Mouse (Mus musculus) myocyte (in vitro differentiated cells): ENCODE data around the gene Dda1. TPM values are rescaled to one million over a fixed set of nuclear protein-coding genes. Genes with fewer than 3 reads are reported as not detected.

ENCODE experiments used
- H3K27me3 ChIP-seq: one replicate; pipeline ENCODE4 v1.6.1; 2011; ENCODE audit not compliant: control insufficient read depth, insufficient read depth, insufficient read length
- H3K36me3 ChIP-seq: one replicate; pipeline ENCODE4 v1.6.1; 2011; ENCODE audit not compliant: control insufficient read depth, insufficient read depth
- H3K4me2 ChIP-seq: one replicate; pipeline ENCODE4 v1.6.1; 2011; ENCODE audit warnings: low read depth, control low read depth
- H3K4me3 ChIP-seq: one replicate; pipeline ENCODE4 v1.5.1; 2011; ENCODE audit warnings: mild to moderate bottlenecking, control low read depth, moderate library complexity
- H3K79me2 ChIP-seq: one replicate; pipeline ENCODE4 v1.6.1; 2011; ENCODE audit not compliant: control insufficient read depth, insufficient read depth
- H3ac ChIP-seq: one replicate; pipeline ENCODE4 v1.6.1; 2011; ENCODE audit not compliant: control insufficient read depth, insufficient read length
- CEBPB ChIP-seq: IDR thresholded peaks from 2 replicates; pipeline ENCODE4 v1.6.1; 2011; ENCODE audit warnings: mild to moderate bottlenecking, moderate library complexity; ENCODE audit not compliant: poor library complexity, insufficient read depth, severe bottlenecking
- E2F4 ChIP-seq: IDR thresholded peaks from one replicate; pipeline ENCODE4 v1.6.1; 2011; ENCODE audit warnings: mild to moderate bottlenecking, control low read depth, moderate library complexity; ENCODE audit not compliant: insufficient read depth
- MAX ChIP-seq: IDR thresholded peaks from one replicate; pipeline ENCODE4 v1.6.1; 2011; ENCODE audit warnings: low read depth, mild to moderate bottlenecking, control low read depth
- MYOD1 ChIP-seq, 3 experiments: IDR thresholded peaks; one replicate each; pipeline ENCODE4 v1.6.1; 2011; ENCODE audit warnings: control low read depth in 2 of 3, low read depth in 2 of 3, mild to moderate bottlenecking in 2 of 3, moderate library complexity in 1 of 3; ENCODE audit not compliant: insufficient read length in 2 of 3, control insufficient read depth in 1 of 3
- MYOG ChIP-seq, 3 experiments: IDR thresholded peaks; one replicate each; pipeline ENCODE4 v1.6.1; 2011; ENCODE audit warnings: control low read depth in 2 of 3, low read depth in 2 of 3, mild to moderate bottlenecking in 2 of 3; ENCODE audit not compliant: insufficient read length in 2 of 3, control insufficient read depth in 1 of 3, insufficient read depth in 1 of 3
- POLR2A ChIP-seq: IDR thresholded peaks from one replicate; pipeline ENCODE4 v1.6.1; 2011; ENCODE audit warnings: low read depth, mild to moderate bottlenecking, control low read depth, moderate library complexity; ENCODE audit not compliant: insufficient read length
- POLR2AphosphoS2 ChIP-seq: IDR thresholded peaks from one replicate; pipeline ENCODE4 v1.6.1; 2011; ENCODE audit warnings: low read depth, control low read depth; ENCODE audit not compliant: insufficient read length
- REST ChIP-seq: IDR thresholded peaks from one replicate; pipeline ENCODE4 v1.6.1; 2011; ENCODE audit warnings: mild to moderate bottlenecking, control low read depth, moderate library complexity; ENCODE audit not compliant: insufficient read depth, insufficient read length
- SRF ChIP-seq: IDR thresholded peaks from one replicate; pipeline ENCODE4 v1.6.1; 2011; ENCODE audit warnings: low read depth; ENCODE audit not compliant: control insufficient read depth, insufficient read length
- TCF12 ChIP-seq: IDR thresholded peaks from one replicate; pipeline ENCODE4 v1.6.1; 2011; ENCODE audit warnings: mild to moderate bottlenecking, control low read depth; ENCODE audit not compliant: poor library complexity, insufficient read depth, severe bottlenecking
- TCF3 ChIP-seq: IDR thresholded peaks from one replicate; pipeline ENCODE4 v1.6.1; 2011; ENCODE audit warnings: low read depth, control low read depth; ENCODE audit not compliant: insufficient read length
- USF1 ChIP-seq: IDR thresholded peaks from one replicate; pipeline ENCODE4 v1.6.1; 2011; ENCODE audit warnings: low read depth, mild to moderate bottlenecking, control low read depth, moderate library complexity
- polyA plus RNA-seq: library from polyadenylated mRNA; unstranded; fragments of >200 nt; fragmentation: generic; extraction: Trizol; gene quantifications from one replicate; pipeline ENCODE4 v1.2.1, GENCODE M21; 2012; ENCODE audit warnings: missing spikeins

The Dda1 gene
- polyA plus RNA-seq, 1 experiment: 117 TPM

DNA sequence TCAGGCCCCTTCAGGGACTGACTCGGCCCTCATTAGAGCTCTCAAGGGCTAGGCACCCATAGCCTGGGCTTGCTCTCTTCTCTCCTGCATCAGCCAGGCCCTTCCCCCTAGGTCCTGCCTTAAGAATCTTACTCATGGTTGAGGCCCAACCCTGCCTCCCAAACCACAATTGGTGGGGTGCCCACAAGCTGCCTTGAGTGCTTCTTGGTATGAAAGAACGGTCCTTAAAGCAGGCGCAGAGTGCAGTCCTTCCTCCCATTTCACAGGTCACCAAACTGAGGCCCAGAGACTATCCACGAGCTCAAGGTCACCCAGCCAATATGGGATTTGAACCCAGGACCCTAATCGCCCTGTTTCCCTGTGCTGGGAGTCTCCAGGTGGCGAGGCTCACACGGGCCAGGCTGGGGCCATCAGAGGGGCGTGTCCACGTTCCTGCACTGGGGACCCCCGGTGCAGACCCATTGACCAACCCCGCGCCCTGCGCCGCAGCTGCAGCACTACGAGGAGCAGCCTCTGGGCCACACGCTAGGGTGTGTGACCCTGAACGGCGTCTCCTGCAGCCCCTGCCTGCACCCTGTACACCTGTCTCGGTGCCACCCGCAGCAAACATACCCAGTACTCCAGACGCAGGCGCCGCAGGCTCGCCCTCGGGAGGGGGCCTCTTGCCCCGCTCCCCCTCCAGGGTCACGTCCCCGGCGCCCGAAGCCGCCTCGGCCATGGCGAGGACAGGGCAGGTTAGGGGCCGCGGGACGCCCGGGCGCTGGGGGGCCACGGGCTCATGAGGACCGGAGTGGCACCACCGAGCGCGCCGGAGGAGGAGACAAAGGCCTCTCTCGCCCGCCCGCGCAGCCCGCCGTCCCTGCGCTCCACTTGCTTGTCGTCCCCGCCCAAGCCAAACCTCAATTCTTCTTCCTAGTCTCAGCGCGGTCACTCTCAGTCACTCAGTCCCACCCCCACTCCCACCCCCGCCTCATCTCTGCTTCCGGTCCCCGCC lies 16.4 kb downstream of the Dda1 start, which contains the start of gene Ano8:
Ano8 (minus strand) TSS at position 822 of the 994 bp plus-strand sequence.
- Histone ChIP-seq H3ac (peak within 1 kb of the TSS; percentile 12), H3K4me2 (peak within 1 kb of the TSS; percentile 77), H3K36me3 (no peaks in the 10 kb centered on the region), H3K79me2 (no peaks in the 10 kb centered on the region), H3K4me3 (peak within 1 kb of the TSS; percentile 47), H3K27me3 (no peaks in the 10 kb centered on the region)
- TF ChIP-seq E2F4 (no peak), REST (peak; percentile 11), TCF3 (no peak), POLR2AphosphoS2 (peak; percentile 64), MYOG (IDR thresholded peaks at IDR 0.05; ENCODE audit: control insufficient read depth in 1 of 3, insufficient read depth in 1 of 3, insufficient read length in 2 of 3, low read depth in 2 of 3) (peak in 2 of 3 experiments; percentile 43 to 56), MYOD1 (IDR thresholded peaks at IDR 0.05; ENCODE audit: control insufficient read depth in 1 of 3, insufficient read length in 2 of 3, low read depth in 2 of 3) (peak in 2 of 3 experiments; percentile 24 to 72), POLR2A (peak; percentile 75), MAX (no peak)

DNA sequence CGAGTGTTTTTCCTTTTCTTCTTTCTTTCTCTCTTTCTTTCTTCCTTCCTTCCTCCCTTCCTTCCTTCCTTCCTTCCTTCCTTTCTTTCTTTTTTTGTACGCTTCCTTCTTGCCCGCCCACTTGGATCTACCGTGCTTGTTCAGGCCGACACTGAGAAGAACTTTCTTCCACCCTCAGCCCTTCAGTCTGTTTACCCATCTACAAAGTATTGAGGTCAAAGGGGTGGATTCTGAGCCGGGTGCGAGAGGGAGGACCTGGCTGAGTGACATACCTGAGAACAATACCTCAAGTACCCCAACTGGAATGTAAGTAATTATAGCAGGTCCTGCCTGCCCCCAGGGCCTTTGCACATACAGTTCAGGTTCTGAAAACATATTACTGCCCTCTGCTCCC lies 17.1 kb downstream of the Dda1 start:
- Histone ChIP-seq H3ac (peak overlapping the region; percentile 12), H3K27me3 (no peaks in the 10 kb centered on the region), H3K4me2 (peak overlapping the region; percentile 56), H3K79me2 (no peaks in the 10 kb centered on the region), H3K36me3 (no peaks in the 10 kb centered on the region), H3K4me3 (peak overlapping the region; percentile 47)
- no peak for TF ChIP-seq MYOG (IDR thresholded peaks at IDR 0.05; ENCODE audit: control insufficient read depth in 1 of 3, insufficient read depth in 1 of 3, insufficient read length in 2 of 3, low read depth in 2 of 3)
- no peak for TF ChIP-seq MYOD1 (IDR thresholded peaks at IDR 0.05; ENCODE audit: control insufficient read depth in 1 of 3, insufficient read length in 2 of 3, low read depth in 2 of 3)
- TF ChIP-seq E2F4: no peak
- no peak for TF ChIP-seq POLR2AphosphoS2
- TF ChIP-seq TCF12: no peak
- TF ChIP-seq MAX: no peak
- TF ChIP-seq POLR2A: no peak
- TF ChIP-seq CEBPB: no peak
- no peak for TF ChIP-seq SRF
- TF ChIP-seq TCF3: no peak
- no peak for TF ChIP-seq USF1
- no peak for TF ChIP-seq REST

DNA sequence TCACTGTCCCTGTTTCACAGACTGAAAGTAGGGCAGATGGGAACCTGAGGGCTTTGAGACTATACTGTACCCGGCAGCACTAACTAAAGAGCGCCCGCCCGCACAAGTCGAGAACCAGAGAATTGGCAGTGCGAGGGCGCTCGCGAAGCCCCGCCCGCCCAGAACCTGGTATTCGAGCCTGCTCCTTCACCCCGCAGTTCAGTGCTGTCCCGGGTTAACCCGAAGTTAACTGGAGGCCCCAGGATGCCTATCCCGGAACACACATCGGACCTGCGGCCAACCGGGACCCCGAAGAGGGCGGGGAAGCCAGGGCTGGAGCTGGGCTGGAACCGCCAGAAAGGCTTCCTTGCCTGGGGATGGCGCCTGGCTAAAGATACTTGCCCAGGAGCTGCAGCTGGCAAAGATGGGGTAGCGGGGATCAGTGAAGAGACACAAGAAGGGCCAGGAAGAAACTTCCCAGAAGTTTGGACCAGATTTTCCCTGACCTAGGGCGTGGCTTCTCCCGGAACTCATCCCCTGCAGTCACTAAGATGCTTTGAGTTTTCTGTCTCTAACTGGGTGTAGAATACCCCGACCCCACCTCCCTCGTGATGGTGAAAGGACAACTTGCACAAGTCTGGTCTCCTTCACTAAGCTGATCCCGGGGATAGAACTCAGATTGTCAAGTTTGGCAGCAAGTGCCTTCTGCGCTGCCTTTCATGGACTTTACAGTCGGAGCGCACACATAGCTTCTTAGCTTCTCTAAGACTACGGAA lies 18.9 kb downstream of the Dda1 start, which contains the start of gene Gtpbp3:
Gtpbp3 (plus strand) TSS at position 413 of the 755 bp plus-strand sequence.
- Histone ChIP-seq H3K4me2 (peak within 1 kb of the TSS; percentile 81), H3ac (peak within 1 kb of the TSS; percentile 67), H3K27me3 (no peaks in the 10 kb centered on the region), H3K4me3 (peak within 1 kb of the TSS; percentile 47), H3K36me3 (no peaks in the 10 kb centered on the region), H3K79me2 (no peaks in the 10 kb centered on the region)
- no peak for TF ChIP-seq MYOD1 (IDR thresholded peaks at IDR 0.05; ENCODE audit: control insufficient read depth in 1 of 3, insufficient read length in 2 of 3, low read depth in 2 of 3)
- TF ChIP-seq SRF: no peak
- TF ChIP-seq MYOG (IDR thresholded peaks at IDR 0.05; ENCODE audit: control insufficient read depth in 1 of 3, insufficient read depth in 1 of 3, insufficient read length in 2 of 3, low read depth in 2 of 3): no peak
- no peak for TF ChIP-seq TCF3
- peak; percentile 35 for TF ChIP-seq POLR2AphosphoS2
- TF ChIP-seq POLR2A: peak; percentile 52

DNA sequence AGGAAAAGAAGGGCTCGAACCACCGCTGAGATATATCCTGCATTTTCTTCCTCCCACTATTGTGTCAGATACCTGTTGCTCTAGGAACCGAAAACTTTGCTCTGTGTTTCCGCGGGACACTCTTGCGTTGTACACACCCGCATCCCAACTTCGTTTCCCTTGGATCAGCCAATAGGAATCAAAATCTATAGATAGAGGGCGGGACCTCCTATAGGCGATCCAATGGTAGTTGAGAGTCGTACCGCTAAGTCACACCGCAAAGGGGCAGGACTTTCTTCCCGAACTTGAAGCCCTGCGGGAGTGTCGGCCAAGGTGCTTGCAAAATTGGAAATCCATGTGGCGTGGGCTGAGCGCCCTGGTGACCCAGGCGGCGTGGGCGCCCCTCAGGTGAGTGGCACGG lies 19.5 kb downstream of the Dda1 start:
- Histone ChIP-seq H3K4me3 (peak overlapping the region; percentile 47), H3K27me3 (no peaks in the 10 kb centered on the region), H3K4me2 (peak overlapping the region; percentile 81), H3ac (peak overlapping the region; percentile 67), H3K36me3 (no peaks in the 10 kb centered on the region), H3K79me2 (no peaks in the 10 kb centered on the region)
- TF ChIP-seq REST: no peak
- no peak for TF ChIP-seq USF1
- TF ChIP-seq TCF3: no peak
- TF ChIP-seq E2F4: no peak
- no peak for TF ChIP-seq MYOG (IDR thresholded peaks at IDR 0.05; ENCODE audit: control insufficient read depth in 1 of 3, insufficient read depth in 1 of 3, insufficient read length in 2 of 3, low read depth in 2 of 3)
- TF ChIP-seq POLR2A: peak; percentile 61
- no peak for TF ChIP-seq MAX
- TF ChIP-seq MYOD1 (IDR thresholded peaks at IDR 0.05; ENCODE audit: control insufficient read depth in 1 of 3, insufficient read length in 2 of 3, low read depth in 2 of 3): no peak
- peak; percentile 80 for TF ChIP-seq POLR2AphosphoS2
- TF ChIP-seq SRF: no peak
